Mouse (Mus musculus) limb, embryonic 15.5 days (tissue): Measurements from ENCODE around the gene Gm29564. TPM values are rescaled to one million over a fixed set of nuclear protein-coding genes. Genes with fewer than 3 reads are reported as not detected.
"Not testable (repeated sequence)": the region's sequence is repeated elsewhere in the genome, so short reads cannot be mapped to it uniquely, and the experiment has no call there.

Experiments used
- ATAC-seq: fragments of 200-750 bp; cut with Nextera tagmentation; 2 replicates; pipeline ENCODE4 v1.8.0; 2017; ENCODE audit warnings: low read depth, moderate TSS enrichment; ENCODE audit not compliant: insufficient number of reproducible peaks, low FRiP score, low TSS enrichment
- H3K27ac ChIP-seq: fragments of 300-500 bp; sonication (generic); 2 replicates; pipeline ENCODE4 v1.5.1; 2015; ENCODE audit warnings: moderate library complexity, mild to moderate bottlenecking, inconsistent platforms
- H3K27me3 ChIP-seq: fragments of 300-500 bp; sonication (generic); 2 replicates; pipeline ENCODE4 v1.6.1; 2015; ENCODE audit warnings: inconsistent platforms
- H3K36me3 ChIP-seq: fragments of 300-500 bp; sonication (generic); 2 replicates; pipeline ENCODE4 v1.6.1; 2015; ENCODE audit warnings: inconsistent platforms
- H3K4me1 ChIP-seq: fragments of 300-500 bp; sonication (generic); 2 replicates; pipeline ENCODE4 v1.6.1; 2015; ENCODE audit warnings: inconsistent platforms
- H3K4me2 ChIP-seq: fragments of 300-500 bp; sonication (generic); 2 replicates; pipeline ENCODE4 v1.6.1; 2015; ENCODE audit warnings: mild to moderate bottlenecking, inconsistent platforms
- H3K4me3 ChIP-seq: fragments of 300-500 bp; sonication (generic); 2 replicates; pipeline ENCODE4 v1.5.1; 2015; ENCODE audit warnings: mild to moderate bottlenecking, inconsistent platforms
- H3K9ac ChIP-seq: fragments of 300-500 bp; sonication (generic); 2 replicates; pipeline ENCODE4 v1.6.1; 2015; ENCODE audit warnings: inconsistent platforms
- H3K9me3 ChIP-seq: fragments of 300-500 bp; sonication (generic); 2 replicates; pipeline ENCODE4 v1.6.1; 2016; ENCODE audit warnings: inconsistent platforms
- WGBS: fragments of 180-500 bp; shearing (Covaris S2); methylation state at CpG from one replicate; pipeline ENCODE4 v1.1.7; 2015; 5-methylcytosine and 5-hydroxymethylcytosine counted together
- polyA plus RNA-seq: library from polyadenylated mRNA; unstranded; fragments of >200 nt; fragmentation: Nextera tagmentation; extraction: Ambion mirVana; gene quantifications from 2 replicates; pipeline ENCODE4 v1.2.1, GENCODE M21; 2015

Gene Gm29564
- not detected in 2 replicates for polyA plus RNA-seq

DNA sequence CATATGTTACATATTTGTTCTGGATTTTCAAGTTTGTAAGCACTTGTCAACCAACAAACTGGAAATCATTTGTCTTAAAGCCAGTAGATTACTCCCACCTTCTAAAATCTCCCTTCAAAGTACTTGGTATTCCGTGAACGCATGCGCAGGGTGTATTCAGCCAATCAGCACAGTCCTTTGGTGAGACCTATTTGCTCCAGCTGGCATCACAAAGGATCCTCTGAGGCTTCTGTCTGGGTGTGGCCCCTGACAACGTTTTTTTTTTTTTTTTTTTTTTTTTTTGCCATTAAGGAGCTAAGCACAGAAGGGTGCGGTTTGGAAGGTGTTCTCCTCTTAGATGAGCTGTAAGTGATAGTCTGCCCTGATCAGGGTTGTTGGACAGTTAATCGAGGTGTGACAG lies at the start of gene Gm29564:
Gene Gm29564 (plus strand): TSS at position 301 of the 400 bp plus-strand sequence.
- not testable (repeated sequence) for H3K27me3 ChIP-seq, H3K9me3 ChIP-seq, H3K9ac ChIP-seq, H3K4me3 ChIP-seq, ATAC-seq, H3K4me1 ChIP-seq, H3K36me3 ChIP-seq, H3K27ac ChIP-seq, H3K4me2 ChIP-seq
- WGBS: no CpG with 5 or more reads among the region's 6 CpGs

Other genes with a start within 250 kb of the Gm29564 start
- not detected in 2 replicates for gene Gm20867, start 249.8 kb upstream of the Gm29564 start, polyA plus RNA-seq